Mouse (Mus musculus) heart, embryonic 11.5 days (tissue): ENCODE data around the gene Nlrp3. TPM values are rescaled to one million over a fixed set of nuclear protein-coding genes. Genes with fewer than 3 reads are reported as not detected.

Experiments used
- ATAC-seq: fragments of 200-750 bp; cut with Nextera tagmentation; replicated peaks from 2 replicates; pipeline ENCODE4 v1.8.0; 2017; ENCODE audit warnings: moderate library complexity; ENCODE audit not compliant: insufficient number of reproducible peaks, low FRiP score, low TSS enrichment
- H3K27ac ChIP-seq: fragments of 300-500 bp; sonication (generic); 2 replicates; pipeline ENCODE4 v1.5.1; 2014; ENCODE audit warnings: mild to moderate bottlenecking, low read depth, low read length
- H3K27me3 ChIP-seq: fragments of 300-500 bp; sonication (generic); 2 replicates; pipeline ENCODE4 v1.6.1; 2014; ENCODE audit warnings: mild to moderate bottlenecking, low read length, mixed read lengths; ENCODE audit not compliant: control insufficient read depth, insufficient read depth
- H3K36me3 ChIP-seq: fragments of 300-500 bp; sonication (generic); 2 replicates; pipeline ENCODE4 v1.6.1; 2014; ENCODE audit warnings: mild to moderate bottlenecking, low read length, moderate library complexity, mixed read lengths; ENCODE audit not compliant: control insufficient read depth, insufficient read depth
- H3K4me1 ChIP-seq: fragments of 300-500 bp; sonication (generic); 2 replicates; pipeline ENCODE4 v1.6.1; 2014; ENCODE audit warnings: low read length; ENCODE audit not compliant: control insufficient read depth, insufficient read depth
- H3K4me2 ChIP-seq: fragments of 300-500 bp; sonication (generic); 2 replicates; pipeline ENCODE4 v1.6.1; 2014; ENCODE audit warnings: mild to moderate bottlenecking, moderate library complexity
- H3K4me3 ChIP-seq: fragments of 300-500 bp; sonication (generic); 2 replicates; pipeline ENCODE4 v1.5.1; 2014; ENCODE audit warnings: low read depth, low read length
- H3K9ac ChIP-seq: fragments of 300-500 bp; sonication (generic); 2 replicates; pipeline ENCODE4 v1.6.1; 2014; ENCODE audit warnings: mild to moderate bottlenecking, low read depth, low read length, moderate library complexity
- H3K9me3 ChIP-seq: fragments of 300-500 bp; sonication (generic); replicated peaks from 2 replicates; pipeline ENCODE4 v1.6.1; 2016; ENCODE audit warnings: low read length; ENCODE audit not compliant: control insufficient read depth
- WGBS: fragments of 180-500 bp; shearing (Covaris S2); extraction: QIAGEN DNeasy Blood & Tissue Kit; methylation state at CpG from one replicate; pipeline ENCODE4 v1.1.7; 2014; ENCODE audit not compliant: insufficient replicate concordance; 5-methylcytosine and 5-hydroxymethylcytosine counted together
- polyA plus RNA-seq: library from polyadenylated mRNA; unstranded; fragments of >200 nt; fragmentation: Nextera tagmentation; extraction: Ambion mirVana; gene quantifications from 2 replicates; pipeline ENCODE4 v1.2.1, GENCODE M21; 2014

Nlrp3 gene
- 0.16 TPM in 1 of 2 replicates, not detected in the other for polyA plus RNA-seq

DNA sequence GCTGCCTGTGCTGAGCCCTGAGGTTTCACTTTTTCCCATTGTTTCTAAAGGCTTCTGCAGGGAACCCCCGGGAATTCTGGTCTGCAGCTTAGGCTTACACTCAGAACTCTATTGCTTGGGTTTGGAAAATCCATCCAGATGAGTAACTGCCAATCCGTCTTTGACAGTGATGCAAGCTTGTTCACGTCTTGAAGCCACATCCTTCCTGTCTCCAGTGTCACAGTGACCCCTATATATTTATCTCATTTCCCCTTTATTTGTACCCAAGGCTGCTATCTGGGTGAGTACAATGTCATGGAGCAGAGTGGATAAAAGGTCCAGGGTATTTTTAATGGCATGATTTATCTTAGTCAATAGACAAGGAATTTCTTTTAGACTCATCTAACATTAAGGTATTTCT is at the start of gene Nlrp3:
Gene Nlrp3 (plus strand): TSS at position 245 of the 400 bp plus-strand sequence.
- Histone ChIP-seq H3K4me3 (no peak within 1 kb of the TSS), H3K27ac (no peak within 1 kb of the TSS), H3K4me1 (no peaks in the 10 kb centered on the region), H3K36me3 (no peaks in the 10 kb centered on the region), H3K9ac (no peak within 1 kb of the TSS), H3K4me2 (no peak within 1 kb of the TSS), H3K27me3 (no peaks in the 10 kb centered on the region), H3K9me3 (0 out of 2 replicates have a peak, but pooled peaks cover 2% of the 10 kb centered on the region)
- 49% methylated on average over 3 of the region's 3 CpGs for WGBS
- no peak for ATAC-seq

GRCm38 (mm10) chr11:59496672-59497310 is 44.6 kb upstream of the Nlrp3 start:
- no peak overlapping the region for H3K9ac ChIP-seq
- WGBS = 73% methylated on average over 6 of the region's 6 CpGs

GRCm38 (mm10) chr11:59497747-59498146 is 43.6 kb upstream of the Nlrp3 start:
- 92% methylated on average over 7 of the region's 7 CpGs for WGBS
- Histone ChIP-seq H3K9ac (no peak overlapping the region), H3K36me3 (peaks cover 62% of the 10 kb centered on the region), H3K4me2 (no peak overlapping the region), H3K4me3 (no peak overlapping the region), H3K4me1 (no peaks in the 10 kb centered on the region), H3K27ac (no peak overlapping the region), H3K9me3 (no peaks in the 10 kb centered on the region), H3K27me3 (no peaks in the 10 kb centered on the region)
- no peak for ATAC-seq

More at GRCm38 (mm10) chr11:59496672-59497310, 44.6 kb upstream of the Nlrp3 start:
- H3K27me3 ChIP-seq = no peaks in the 10 kb centered on the region
- peaks cover 68% of the 10 kb centered on the region for H3K36me3 ChIP-seq
- H3K4me2 ChIP-seq = no peak overlapping the region
- H3K4me1 ChIP-seq = no peaks in the 10 kb centered on the region
- H3K27ac ChIP-seq = no peak overlapping the region
- no peak overlapping the region for H3K4me3 ChIP-seq
- no peak for ATAC-seq
- no peaks in the 10 kb centered on the region for H3K9me3 ChIP-seq

GRCm38 (mm10) chr11:59501978-59502700 is 39.2 kb upstream of the Nlrp3 start:
- H3K4me2 ChIP-seq = no peak overlapping the region
- H3K4me1 ChIP-seq = peaks cover 6% of the 10 kb centered on the region
- no peak overlapping the region for H3K27ac ChIP-seq
- H3K36me3 ChIP-seq = peaks cover 56% of the 10 kb centered on the region
- no peak for ATAC-seq
- no peak overlapping the region for H3K9ac ChIP-seq
- H3K4me3 ChIP-seq = no peak overlapping the region
- no peaks in the 10 kb centered on the region for H3K27me3 ChIP-seq
- no peaks in the 10 kb centered on the region for H3K9me3 ChIP-seq
- WGBS = 85% methylated on average over 5 of the region's 5 CpGs

DNA sequence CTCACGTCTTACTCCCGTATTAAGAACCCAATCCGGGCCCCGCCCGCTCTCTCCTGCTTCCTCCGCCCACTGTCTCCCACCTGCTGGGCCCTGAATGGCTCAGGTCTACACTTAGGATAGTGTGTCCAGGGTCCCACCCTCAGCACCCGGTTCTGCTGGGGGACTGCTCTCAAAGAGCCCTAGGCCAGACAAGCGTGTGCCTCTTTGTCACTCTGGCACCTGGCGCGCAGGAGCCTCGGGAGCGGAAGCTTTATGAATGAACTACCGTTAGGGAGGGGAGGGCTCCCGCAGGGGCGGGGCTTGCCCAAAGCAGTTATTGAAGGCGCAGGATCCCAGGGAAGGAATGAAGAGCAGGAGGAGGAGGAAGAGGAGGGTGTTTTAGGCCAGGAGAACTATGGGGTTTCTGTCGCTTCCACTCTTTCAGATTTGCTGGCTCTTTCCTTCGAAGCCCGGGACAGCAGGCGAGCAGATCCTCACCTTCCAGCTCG is 36.0 kb upstream of the Nlrp3 start:
- Histone ChIP-seq H3K36me3 (peaks cover 26% of the 10 kb centered on the region), H3K4me2 (peak overlapping the region; percentile 86), H3K4me3 (peak overlapping the region; percentile 97), H3K27me3 (no peaks in the 10 kb centered on the region), H3K9ac (peak overlapping the region; percentile 96), H3K9me3 (no peaks in the 10 kb centered on the region), H3K4me1 (peaks cover 9% of the 10 kb centered on the region), H3K27ac (peak overlapping the region; percentile 95)
- under 1% methylated on average over 21 of the region's 21 CpGs for WGBS
- no peak for ATAC-seq

- Histone ChIP-seq H3K9ac (peak overlapping the region; percentile 96), H3K27ac (peak overlapping the region; percentile 95), H3K36me3 (peaks cover 20% of the 10 kb centered on the region), H3K4me1 (peaks cover 9% of the 10 kb centered on the region), H3K9me3 (no peaks in the 10 kb centered on the region), H3K4me2 (peak overlapping the region; percentile 86), H3K27me3 (no peaks in the 10 kb centered on the region), H3K4me3 (peak overlapping the region; percentile 97)
- 0% methylated on average over 59 of the region's 71 CpGs for WGBS
- peak; percentile 87 for ATAC-seq
Measured at GRCm38 (mm10) chr11:59505839-59506712, 35.3 kb upstream of the Nlrp3 start.

DNA sequence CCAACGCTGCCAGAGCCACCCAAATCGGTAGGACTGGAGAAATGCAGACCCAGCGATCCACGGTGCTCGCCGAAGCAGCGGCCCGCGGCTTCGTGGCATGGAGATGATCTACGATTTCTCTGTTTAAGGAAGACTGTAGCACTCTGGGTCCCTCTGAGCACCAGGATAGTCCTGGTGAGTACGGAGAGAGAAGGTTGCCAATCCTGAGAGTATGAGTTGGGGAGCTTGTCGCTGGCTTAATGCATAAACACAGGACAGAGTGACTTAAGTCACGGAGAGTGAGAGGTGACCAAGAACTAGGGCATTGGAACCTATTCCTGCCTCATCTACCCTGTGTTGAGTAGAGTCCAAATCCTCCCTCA is 34.7 kb upstream of the Nlrp3 start:
- peaks cover 9% of the 10 kb centered on the region for H3K4me1 ChIP-seq
- H3K4me3 ChIP-seq = peak overlapping the region; percentile 97
- ATAC-seq = no peak
- H3K27ac ChIP-seq = peak overlapping the region; percentile 95
- peak overlapping the region; percentile 86 for H3K4me2 ChIP-seq
- H3K27me3 ChIP-seq = no peaks in the 10 kb centered on the region
- 1% methylated on average over 14 of the region's 14 CpGs for WGBS
- H3K9me3 ChIP-seq = no peaks in the 10 kb centered on the region
- H3K9ac ChIP-seq = peak overlapping the region; percentile 96
- H3K36me3 ChIP-seq = peaks cover 15% of the 10 kb centered on the region

GRCm38 (mm10) chr11:59511558-59511957 is 29.8 kb upstream of the Nlrp3 start:
- peaks cover 5% of the 10 kb centered on the region; the same call in 1 of the 2 replicates for H3K4me1 ChIP-seq
- no peaks in the 10 kb centered on the region for H3K36me3 ChIP-seq
- H3K27me3 ChIP-seq = no peaks in the 10 kb centered on the region
- H3K27ac ChIP-seq = no peak overlapping the region
- WGBS = 50% methylated on average over 1 of the region's 1 CpGs
- H3K9ac ChIP-seq = no peak overlapping the region
- no peak for ATAC-seq
- H3K4me2 ChIP-seq = no peak overlapping the region
- no peaks in the 10 kb centered on the region for H3K9me3 ChIP-seq
- H3K4me3 ChIP-seq = no peak overlapping the region
